Mouse (Mus musculus) gonadal fat pad, adult 2 months (tissue): ENCODE data around the gene Rps19. TPM values are rescaled to one million over a fixed set of nuclear protein-coding genes. Genes with fewer than 3 reads are reported as not detected.

Experiments used
- DNase-seq: peaks from one replicate; pipeline ENCODE4 v3.0.0-alpha.2; 2012; ENCODE audit warnings: low read depth
- polyA plus RNA-seq: library from polyadenylated mRNA; depleted of rRNA; stranded (reverse); fragments of >200 nt; gene quantifications from 2 replicates; pipeline ENCODE4 v1.2.3, GENCODE M21; 2012; rRNA removed

Rps19 gene
- polyA plus RNA-seq, 1 experiment = 584 TPM

GRCm38 (mm10) chr7:24902630-24903443 lies 18.7 kb downstream of the Rps19 start, which contains the start of gene Arhgef1:
Gene Arhgef1 (plus strand): TSS chr7:24902912.
- no peak for DNase-seq

GRCm38 (mm10) chr7:24903444-24903825 lies 19.3 kb downstream of the Rps19 start:
- no peak for DNase-seq

GRCm38 (mm10) chr7:24904070-24904483 lies 19.9 kb downstream of the Rps19 start:
- peak; percentile 66 for DNase-seq

GRCm38 (mm10) chr7:24904936-24905335 lies 20.8 kb downstream of the Rps19 start:
- DNase-seq = no peak

- DNase-seq = no peak
Observed at GRCm38 (mm10) chr7:24906551-24906950, 22.4 kb downstream of the Rps19 start.

- no peak for DNase-seq
Observed at GRCm38 (mm10) chr7:24907211-24907748, 23.1 kb downstream of the Rps19 start.

- DNase-seq = no peak
Observed at GRCm38 (mm10) chr7:24912480-24912879, 28.3 kb downstream of the Rps19 start.

- DNase-seq = no peak
Observed at GRCm38 (mm10) chr7:24918763-24919323, 34.7 kb downstream of the Rps19 start.

GRCm38 (mm10) chr7:24919728-24920127 lies 35.6 kb downstream of the Rps19 start:
- DNase-seq = no peak

GRCm38 (mm10) chr7:24930475-24930874 lies 46.3 kb downstream of the Rps19 start:
- DNase-seq = no peak

- no peak for DNase-seq
Observed at GRCm38 (mm10) chr7:24931651-24932050, 47.5 kb downstream of the Rps19 start.

Other genes with a start within 250 kb of the Rps19 start
- gene Lypd3, start 247.8 kb upstream of the Rps19 start, polyA plus RNA-seq = 1.5 and 1.9 TPM in 2 replicates
- gene Tex101, start 207.7 kb upstream of the Rps19 start, polyA plus RNA-seq = 0.58 TPM in 1 of 2 replicates, not detected in the other
- 0.18 TPM in 1 of 2 replicates, not detected in the other for gene BC049730, start 175.1 kb upstream of the Rps19 start, polyA plus RNA-seq
- 0.25 TPM in 1 of 2 replicates, not detected in the other for gene Gm4763, start 157.5 kb upstream of the Rps19 start, polyA plus RNA-seq
- 1.1 and 3.3 TPM in 2 replicates for gene Cd177, start 124.1 kb upstream of the Rps19 start, polyA plus RNA-seq
- 533 and 579 TPM in 2 replicates for gene Ceacam10, start 107.2 kb upstream of the Rps19 start, polyA plus RNA-seq
- gene Gm9844, start 22.2 kb upstream of the Rps19 start, polyA plus RNA-seq = 2.1 and 2.2 TPM in 2 replicates
- 1.4 and 2.8 TPM in 2 replicates for gene Lypd4, start 14.4 kb upstream of the Rps19 start, polyA plus RNA-seq
- gene Dmrtc2, start 14.3 kb upstream of the Rps19 start, polyA plus RNA-seq = 0.38 and 0.39 TPM in 2 replicates
- 2.5 and 4.3 TPM in 2 replicates for gene Cd79a, start 13.0 kb downstream of the Rps19 start, polyA plus RNA-seq
- 139 and 146 TPM in 2 replicates for gene Arhgef1, start 18.5 kb downstream of the Rps19 start, polyA plus RNA-seq
- not detected in 2 replicates for gene Gm4881, start 60.1 kb downstream of the Rps19 start, polyA plus RNA-seq
- gene Rabac1, start 88.4 kb downstream of the Rps19 start, polyA plus RNA-seq = 741 and 777 TPM in 2 replicates
- 3.0 TPM in 2 replicates for gene Atp1a3, start 121.6 kb downstream of the Rps19 start, polyA plus RNA-seq
- 15.1 and 15.7 TPM in 2 replicates for gene Grik5, start 188.0 kb downstream of the Rps19 start, polyA plus RNA-seq
- 15.9 and 21.7 TPM in 2 replicates for gene Zfp574, start 188.2 kb downstream of the Rps19 start, polyA plus RNA-seq